Mouse (Mus musculus) gastrocnemius, adult 18-20 months (tissue): ENCODE measurements around the gene BC048671. TPM values are rescaled to one million over a fixed set of nuclear protein-coding genes. Genes with fewer than 3 reads are reported as not detected.

ENCODE experiments used
- DNase-seq: peaks from one replicate; pipeline ENCODE4 v3.0.0; 2021; ENCODE audit warnings: low spot score
- total RNA-seq, 2 experiments: library from RNA; stranded (reverse); gene quantifications; 2 replicates each; pipeline ENCODE4 v1.2.3; 2021

BC048671 gene
- total RNA-seq, 2 experiments from 2014 or later = not detected

- no peak for DNase-seq
These were observed 49.0 kb downstream of the BC048671 start for GRCm38 (mm10) chr6:90350011-90350410.

Other genes with a start within 250 kb of the BC048671 start
- gene Vmn1r49, start 222.7 kb upstream of the BC048671 start, total RNA-seq = not detected
- not detected for gene Vmn1r50, start 199.8 kb upstream of the BC048671 start, total RNA-seq
- not detected for gene Vmn1r51, start 178.6 kb upstream of the BC048671 start, total RNA-seq
- gene Vmn1r52, start 126.4 kb upstream of the BC048671 start, total RNA-seq = not detected
- not detected for gene V1ra8, start 98.4 kb upstream of the BC048671 start, total RNA-seq
- gene Vmn1r53, start 76.8 kb upstream of the BC048671 start, total RNA-seq = not detected
- not detected for gene Vmn1r54, start 54.9 kb upstream of the BC048671 start, total RNA-seq
- gene Chst13, start 24.0 kb downstream of the BC048671 start, total RNA-seq = not detected
- gene Uroc1, start 32.1 kb downstream of the BC048671 start, total RNA-seq = under 1 TPM in 1 of 2 experiments, not detected in 1; 0.12 TPM
- gene Zxdc, start 68.3 kb downstream of the BC048671 start, total RNA-seq = 10 to 100 TPM; 13.7 to 13.9 TPM
- gene Cfap100, start 127.6 kb downstream of the BC048671 start, total RNA-seq = under 1 TPM in 1 of 2 experiments, not detected in 1; 0.12 TPM
- gene Klf15, start 161.4 kb downstream of the BC048671 start, total RNA-seq = 10 to 100 TPM; 33.8 to 73.0 TPM
- gene Aldh1l1, start 185.2 kb downstream of the BC048671 start, total RNA-seq = 1 to 10 TPM; 3.5 to 4.2 TPM